Mouse (Mus musculus): ENCODE data around the gene 1500009C09Rik.

1500009C09Rik gene

DNA sequence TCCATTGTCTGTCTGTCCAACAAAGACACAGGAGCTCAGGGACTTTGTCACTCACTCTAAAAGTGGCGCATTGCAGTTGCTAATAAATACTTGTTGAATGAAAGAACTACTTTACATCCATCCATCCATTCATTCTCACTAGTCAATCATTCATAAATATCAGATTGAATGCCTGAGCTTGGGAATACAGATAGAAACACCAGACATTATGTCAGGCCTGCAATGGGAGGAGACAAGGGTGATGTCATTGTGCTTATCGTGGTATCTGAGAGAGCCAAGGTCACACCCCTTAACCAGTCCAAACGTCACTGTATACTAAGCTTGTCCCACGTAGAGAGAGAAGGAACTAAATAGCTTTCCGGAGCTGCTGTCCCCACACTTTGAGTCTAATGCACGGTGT is at the start of gene 1500009C09Rik:
1500009C09Rik (plus strand) TSS at position 301 of the 400 bp plus-strand sequence.
- CTCF ChIA-PET: interaction anchor here (0.5 to 3.3 kb wide), 52 partner anchors 8 to 1177 kb away, joined by 3 to 28 read pairs (median 4); partner anchors contain the start of genes Naga (in 1 of the 4), Pheta2 (in 1 of the 4), Sept3 (in 1 of the 4) and Smdt1 (in 1 of the 4)
- POLR2A ChIA-PET: interaction anchor here in 3 of 4 experiments (0.6 to 5.9 kb wide), 20 partner anchors 8 to 958 kb away, joined by 3 to 24 read pairs (median 5); partner anchors contain the start of genes Cenpm (in 1 of the 3), Naga (in 1 of the 3), Ndufa6 (in 1 of the 3) and Pheta2 (in 1 of the 3)

DNA sequence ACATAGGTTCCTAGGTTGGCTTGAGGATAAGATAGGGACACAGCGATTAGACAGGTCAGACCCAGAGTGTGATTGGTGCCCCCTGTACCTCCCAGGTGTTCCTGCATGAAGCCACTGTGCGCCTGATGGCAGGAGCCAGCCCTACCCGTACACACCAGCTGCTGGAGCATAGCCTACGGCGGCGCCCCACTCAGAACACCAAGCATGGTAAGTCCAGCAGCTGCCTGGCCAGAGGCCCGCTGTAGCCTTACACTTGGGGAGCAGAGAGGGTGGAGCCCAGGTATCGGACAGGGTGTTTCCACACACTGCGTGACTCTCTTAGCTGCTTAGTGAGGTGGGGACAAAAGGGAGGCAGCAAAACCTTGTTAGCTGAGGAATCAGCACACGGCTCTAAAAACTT is 49.1 kb upstream of the 1500009C09Rik start:
- CTCF ChIA-PET: interaction anchor here in 3 of 4 experiments (0.8 to 1.8 kb wide), 4 partner anchors 15 to 39 kb away, joined by 3 to 4 read pairs (median 4); no protein-coding TSS in a partner anchor

DNA sequence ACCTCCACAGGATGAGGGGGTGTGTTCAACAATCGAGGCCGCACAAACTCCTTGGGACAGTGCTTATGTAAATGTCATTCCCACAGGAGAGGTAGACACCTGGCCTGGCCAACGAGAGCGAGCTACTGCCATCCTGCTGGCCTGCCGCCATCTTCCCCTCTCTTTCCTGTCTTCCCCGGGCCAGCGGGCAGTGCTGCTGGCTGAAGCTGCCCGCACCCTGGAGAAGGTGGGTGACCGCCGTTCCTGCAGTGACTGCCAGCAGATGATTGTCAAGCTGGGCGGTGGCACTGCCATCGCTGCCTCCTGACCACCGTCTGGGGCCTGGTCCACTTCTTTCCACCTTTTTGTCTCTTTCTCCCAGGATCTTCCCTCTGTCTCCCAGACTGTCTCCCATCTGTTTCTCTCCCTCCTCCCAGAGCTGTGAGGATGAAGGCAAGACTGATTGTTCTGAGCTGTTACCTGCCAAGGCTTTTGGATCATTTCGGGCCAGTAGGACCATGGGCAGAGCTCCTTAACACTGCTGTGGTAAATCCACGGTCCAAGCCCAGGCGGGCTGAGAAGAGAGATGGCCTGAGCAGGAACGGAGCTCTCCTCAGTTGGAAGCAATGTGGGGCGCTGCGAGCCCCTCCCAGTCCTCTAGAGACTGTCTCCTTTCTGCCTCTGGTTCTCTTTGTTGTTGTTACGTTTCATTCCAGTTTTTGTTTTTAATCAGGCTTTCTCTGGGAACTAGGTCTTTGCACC is 48.4 kb upstream of the 1500009C09Rik start:
- CTCF ChIA-PET: interaction anchor here in 3 of 4 experiments (0.6 to 1.8 kb wide), 4 partner anchors 15 to 196 kb away, joined by 3 to 4 read pairs (median 4); no protein-coding TSS in a partner anchor
- POLR2A ChIA-PET: interaction anchor here in 3 of 4 experiments (0.6 to 8.9 kb wide), 16 partner anchors 9 to 1631 kb away, joined by 3 to 62 read pairs (median 5); partner anchors contain the start of genes Srebf2 (in 2 of the 3), Grap2 (in 1 of the 3), Shisa8 (in 1 of the 3) and Tnfrsf13c (in 1 of the 3)

More for the DNA sequence above, 49.1 kb upstream of the 1500009C09Rik start:
- POLR2A ChIA-PET: interaction anchor here in 3 of 4 experiments (0.6 to 8.9 kb wide), 14 partner anchors 10 to 1631 kb away, joined by 3 to 62 read pairs (median 6); partner anchors contain the start of genes Grap2 (in 1 of the 3), Rrp7a (in 1 of the 3), Shisa8 (in 1 of the 3) and Srebf2 (in 1 of the 3)

DNA sequence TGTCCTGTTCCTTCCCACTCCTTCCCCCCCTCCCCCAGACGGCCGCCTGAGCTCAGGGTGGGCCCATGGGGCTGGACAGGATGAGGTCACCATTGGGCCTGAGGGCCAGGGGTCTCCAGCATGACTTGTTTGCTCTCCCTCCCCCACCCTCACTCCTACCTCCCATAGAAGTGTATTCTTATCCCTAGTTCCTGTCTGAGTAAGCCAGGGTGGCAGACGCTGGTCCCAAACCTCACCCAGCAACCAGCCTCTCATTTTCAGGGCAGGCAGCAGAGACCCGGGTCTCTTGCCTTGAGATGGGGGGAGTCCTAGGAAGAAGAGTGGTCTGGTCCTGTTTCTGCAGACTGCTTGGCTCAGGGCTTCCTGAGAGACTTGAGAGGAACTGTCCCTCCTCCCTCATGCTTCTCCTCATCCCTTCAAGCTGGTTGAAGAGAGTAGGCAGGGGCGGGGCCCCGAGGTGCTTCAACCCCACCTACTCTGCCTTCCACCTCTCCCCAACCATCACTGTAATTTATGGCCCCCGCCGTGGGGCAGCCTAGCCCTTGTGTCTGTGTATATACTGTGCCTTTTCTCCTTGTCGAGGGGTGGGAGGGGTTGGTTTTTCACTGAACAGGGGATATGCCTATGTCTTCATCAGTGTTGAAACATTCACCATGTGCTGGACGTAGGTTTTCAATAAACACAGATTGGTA is 47.4 kb upstream of the 1500009C09Rik start:
- ChIA-PET CTCF (interaction anchor here in 1 of 4 experiments (0.6 to 1.8 kb wide), 2 partner anchors 14 to 32 kb away, joined by 3 to 4 read pairs; no protein-coding TSS in a partner anchor), POLR2A (interaction anchor here in 2 of 4 experiments (0.6 to 8.9 kb wide), 18 partner anchors 8 to 58 kb away, joined by 3 to 62 read pairs (median 5); partner anchors contain the start of genes Srebf2 (in 2 of the 2), Tnfrsf13c (in 2 of the 2) and Shisa8 (in 1 of the 2))

DNA sequence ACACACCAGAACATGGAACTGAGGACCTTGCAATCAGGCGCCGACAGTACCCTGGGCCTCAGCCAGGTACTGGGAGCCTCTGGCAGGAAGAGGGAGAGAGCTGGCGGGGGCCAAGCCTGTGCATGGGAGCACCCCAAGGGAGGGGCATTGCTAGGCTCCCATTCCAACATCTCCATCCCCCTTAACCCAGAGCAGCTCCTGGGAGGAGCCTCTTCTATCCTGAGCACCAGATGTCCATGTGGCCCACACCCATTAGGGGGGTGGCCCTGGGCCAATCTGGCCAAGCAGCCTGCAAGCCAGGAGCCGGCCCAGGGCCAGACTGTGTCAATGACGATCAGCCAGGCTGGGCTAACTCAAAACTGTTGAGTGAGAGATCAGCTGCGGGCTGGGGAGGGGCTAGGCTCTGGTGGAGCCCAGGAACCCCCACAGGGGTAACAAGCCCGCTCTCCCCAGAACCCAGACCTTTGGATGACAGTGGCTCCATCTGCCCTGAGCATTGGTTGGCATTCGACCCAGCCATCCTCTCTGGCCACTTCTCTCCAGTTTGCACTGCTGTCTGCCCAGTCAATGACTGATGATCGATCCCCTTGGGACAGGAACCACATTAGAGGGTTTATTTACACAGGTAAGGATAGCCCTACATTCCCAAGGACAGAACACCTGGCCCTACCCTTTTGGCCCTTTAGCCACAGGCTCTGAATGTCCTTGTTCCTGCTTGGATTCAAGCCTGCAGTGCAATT is 45.7 kb upstream of the 1500009C09Rik start:
- POLR2A ChIA-PET: interaction anchor here (0.6 to 4.8 kb wide), 16 partner anchors 9 to 60 kb away, joined by 3 to 43 read pairs (median 4); partner anchors contain the start of genes Srebf2 (in 2 of the 4) and Tnfrsf13c (in 1 of the 4)
- CTCF ChIA-PET: interaction anchor here in 1 of 4 experiments (2.4 kb wide), 1 partner anchor 11 kb away, joined by 8 read pairs; no protein-coding TSS in a partner anchor

DNA sequence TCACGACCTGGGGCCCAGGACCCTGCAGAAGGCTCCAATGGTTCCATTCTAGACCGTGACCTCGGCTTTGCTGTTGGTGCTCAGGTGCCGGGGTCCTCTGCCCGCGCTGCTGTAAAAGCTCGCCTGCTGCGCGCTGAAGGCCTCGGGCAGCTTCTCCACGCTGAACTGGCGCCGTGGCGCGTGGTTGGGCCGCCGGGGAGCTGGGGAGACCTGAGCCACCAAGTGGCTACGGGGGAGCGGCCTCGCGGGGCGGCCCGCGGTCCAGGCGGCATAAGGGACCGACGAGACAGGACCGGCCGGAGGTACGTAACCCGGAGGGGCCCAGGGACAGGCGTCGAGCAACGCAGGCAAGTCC is 45.1 kb upstream of the 1500009C09Rik start:
- ChIA-PET POLR2A (interaction anchor here in 3 of 4 experiments (0.6 to 4.8 kb wide), 11 partner anchors 8 to 343 kb away, joined by 3 to 43 read pairs (median 5); partner anchors contain the start of genes Srebf2 (in 1 of the 3) and Tnfrsf13c (in 1 of the 3)), CTCF (interaction anchor here in 3 of 4 experiments (0.6 to 2.4 kb wide), 5 partner anchors 10 to 864 kb away, joined by 3 to 8 read pairs (median 3); no protein-coding TSS in a partner anchor)

DNA sequence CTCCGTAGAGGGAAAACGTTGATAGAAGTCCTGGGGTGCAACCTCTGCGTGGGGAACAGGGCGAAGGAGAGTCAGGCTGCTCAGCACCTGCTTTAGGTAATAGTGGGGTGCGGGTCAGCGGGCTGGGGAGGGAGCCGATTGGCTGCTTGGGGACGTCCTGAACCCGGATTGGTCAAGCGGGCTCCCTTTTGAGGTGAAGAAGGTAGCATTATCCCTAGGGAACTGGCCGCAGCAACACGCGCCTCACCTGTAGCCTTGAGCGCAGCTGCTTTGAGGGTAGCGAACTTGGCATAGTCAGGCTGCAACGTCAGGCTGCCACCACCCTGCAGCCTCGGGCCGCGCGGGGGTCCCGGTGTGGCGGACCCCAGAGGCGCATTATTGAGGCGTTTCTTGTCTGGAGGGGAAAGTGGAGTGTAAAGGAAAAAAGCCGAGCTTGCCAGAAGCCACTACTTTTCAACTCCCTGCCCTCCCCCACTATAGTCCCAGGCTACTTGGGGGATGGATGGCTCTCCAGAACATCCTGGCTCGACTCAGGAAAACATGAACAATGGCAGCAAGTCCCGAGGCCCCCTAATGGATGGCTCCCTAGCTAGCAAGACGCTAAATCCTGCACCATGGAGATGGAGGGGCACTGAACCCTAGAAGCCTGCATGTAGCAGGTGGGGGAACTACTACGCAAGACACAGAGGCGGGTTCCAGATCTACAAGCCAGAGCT is 44.5 kb upstream of the 1500009C09Rik start:
- POLR2A ChIA-PET: interaction anchor here in 3 of 4 experiments (0.6 to 4.8 kb wide), 22 partner anchors 8 to 344 kb away, joined by 3 to 43 read pairs (median 4); partner anchors contain the start of genes Srebf2 (in 2 of the 3) and Tnfrsf13c (in 1 of the 3)

DNA sequence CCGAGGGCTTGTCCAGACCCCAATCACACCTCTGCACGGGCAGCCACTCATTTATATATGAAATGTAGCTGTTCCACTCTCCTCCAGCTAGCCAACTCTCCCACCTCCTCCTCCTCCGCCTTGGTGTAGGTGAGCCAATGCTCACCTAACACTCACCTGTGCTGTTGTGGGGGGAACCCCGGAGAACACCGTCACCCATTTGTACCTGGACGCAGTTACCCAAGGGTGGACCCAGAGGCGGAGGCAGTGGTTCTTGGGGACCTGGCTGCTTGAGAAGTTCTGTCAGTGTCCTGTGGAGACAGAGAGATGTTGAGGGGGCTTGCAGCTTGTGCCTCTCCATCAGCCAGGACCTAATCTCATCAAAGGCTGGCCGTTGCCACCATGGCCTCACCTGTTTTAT is 43.9 kb upstream of the 1500009C09Rik start:
- POLR2A ChIA-PET: interaction anchor here in 2 of 4 experiments (0.6 to 4.8 kb wide), 18 partner anchors 9 to 345 kb away, joined by 3 to 43 read pairs (median 4); partner anchors contain the start of gene Srebf2 (in 2 of the 2)

More for the DNA sequence above, 44.5 kb upstream of the 1500009C09Rik start:
- CTCF ChIA-PET: interaction anchor here in 3 of 4 experiments (0.6 to 2.4 kb wide), 7 partner anchors 10 to 864 kb away, joined by 3 to 8 read pairs (median 4); no protein-coding TSS in a partner anchor

DNA sequence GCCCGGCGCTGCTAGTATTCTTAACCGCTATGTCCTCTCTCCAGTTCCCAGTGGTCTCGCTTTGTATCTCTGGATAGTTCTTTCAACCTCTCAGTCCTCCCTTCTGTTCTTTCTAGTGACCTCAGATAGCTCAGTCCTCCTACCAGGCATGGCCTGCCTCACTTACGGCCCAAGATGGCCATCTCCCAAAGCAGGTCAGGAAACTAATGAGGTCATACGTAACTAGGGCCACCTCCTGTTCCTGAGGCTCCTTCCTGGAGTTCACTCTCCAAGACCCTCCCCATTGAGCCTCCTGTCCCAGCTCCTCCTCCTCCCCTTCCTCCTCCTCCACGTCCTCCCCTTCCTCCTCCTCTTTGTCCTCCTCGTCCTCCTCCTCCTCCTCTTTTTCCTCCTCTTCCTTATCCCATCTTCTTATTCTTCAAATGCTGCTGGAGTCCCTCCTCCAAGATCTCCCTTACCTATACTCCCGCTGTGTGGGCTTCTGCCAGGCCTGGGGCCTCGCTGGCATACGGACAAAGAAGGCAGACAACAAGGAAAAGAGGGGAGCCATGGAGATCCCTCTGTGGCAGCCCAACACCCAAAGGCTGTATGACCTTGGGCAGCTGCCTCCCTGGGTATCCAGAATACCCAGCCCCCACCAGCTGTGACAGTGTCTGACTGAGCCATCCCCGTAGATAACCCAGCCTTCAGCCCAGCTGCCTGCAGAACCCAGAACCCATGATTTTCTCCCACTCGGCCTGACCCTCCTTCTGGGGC is 42.7 kb upstream of the 1500009C09Rik start:
- CTCF ChIA-PET: interaction anchor here in 2 of 4 experiments (1.2 to 1.4 kb wide), 2 partner anchors 9 to 27 kb away, joined by 3 to 4 read pairs; no protein-coding TSS in a partner anchor
- POLR2A ChIA-PET: interaction anchor here in 2 of 4 experiments (0.8 to 5.2 kb wide), 13 partner anchors 9 to 82 kb away, joined by 3 to 43 read pairs (median 5); partner anchors contain the start of genes Srebf2 (in 2 of the 2), Ccdc134 (in 1 of the 2) and Tnfrsf13c (in 1 of the 2)

More for the DNA sequence above, 43.9 kb upstream of the 1500009C09Rik start:
- CTCF ChIA-PET: interaction anchor here in 1 of 4 experiments (1.0 to 2.4 kb wide), 4 partner anchors 9 to 43 kb away, joined by 4 to 8 read pairs (median 5); no protein-coding TSS in a partner anchor

DNA sequence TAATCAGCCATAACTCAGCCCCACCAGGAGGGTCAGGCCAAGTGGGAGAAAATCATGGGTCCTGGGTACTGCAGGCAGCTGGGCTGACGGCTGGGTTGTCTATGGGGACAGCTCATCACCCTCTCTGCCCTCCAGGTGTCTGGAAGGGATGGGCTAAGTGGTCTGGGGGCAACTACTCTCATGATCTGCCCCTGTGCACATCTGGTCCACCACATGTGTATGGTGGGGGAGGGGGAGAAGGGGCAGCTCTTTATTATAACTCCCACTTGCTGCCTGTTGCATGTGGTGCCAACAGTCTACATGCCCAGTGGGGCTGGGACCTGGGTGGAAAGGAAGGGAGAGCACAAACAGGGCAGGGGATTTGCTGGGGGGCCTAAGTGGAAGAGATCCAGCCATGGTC is 41.4 kb upstream of the 1500009C09Rik start:
- ChIA-PET CTCF (interaction anchor here in 2 of 4 experiments (0.6 to 2.4 kb wide), 5 partner anchors 8 to 145 kb away, joined by 3 to 8 read pairs (median 4); partner anchors contain the start of gene Srebf2 (in 1 of the 2)), POLR2A (interaction anchor here in 3 of 4 experiments (0.6 to 5.2 kb wide), 15 partner anchors 9 to 263 kb away, joined by 3 to 33 read pairs (median 4); partner anchors contain the start of genes Srebf2 (in 2 of the 3) and Tnfrsf13c (in 1 of the 3))

DNA sequence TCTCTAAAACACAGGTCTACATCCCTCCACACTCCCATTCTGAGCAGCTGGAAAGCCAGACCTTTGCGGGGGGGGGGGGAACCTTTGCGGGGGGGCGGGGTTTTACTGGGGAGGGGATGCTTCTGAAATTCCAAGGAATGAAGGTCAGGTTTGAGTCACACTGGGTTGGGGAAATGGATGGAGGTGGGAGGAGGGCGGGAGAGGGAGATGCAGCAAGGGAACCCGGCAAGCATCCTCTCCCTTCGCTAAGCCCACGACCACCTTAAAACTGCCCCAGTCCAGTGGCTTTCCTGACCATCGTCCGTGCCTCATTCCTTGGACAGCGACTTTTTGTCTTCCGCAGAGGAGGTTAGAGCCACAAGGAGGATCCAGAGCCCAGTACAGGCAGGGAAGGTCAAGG is 40.9 kb upstream of the 1500009C09Rik start:
- CTCF ChIA-PET: interaction anchor here in 2 of 4 experiments (1.3 to 2.4 kb wide), 4 partner anchors 19 to 145 kb away, joined by 3 to 8 read pairs (median 4); partner anchors contain the start of gene Srebf2 (in 1 of the 2)
- POLR2A ChIA-PET: interaction anchor here (0.7 to 5.2 kb wide), 19 partner anchors 8 to 65 kb away, joined by 3 to 33 read pairs (median 4); partner anchors contain the start of genes Srebf2 (in 2 of the 4) and Tnfrsf13c (in 1 of the 4)

DNA sequence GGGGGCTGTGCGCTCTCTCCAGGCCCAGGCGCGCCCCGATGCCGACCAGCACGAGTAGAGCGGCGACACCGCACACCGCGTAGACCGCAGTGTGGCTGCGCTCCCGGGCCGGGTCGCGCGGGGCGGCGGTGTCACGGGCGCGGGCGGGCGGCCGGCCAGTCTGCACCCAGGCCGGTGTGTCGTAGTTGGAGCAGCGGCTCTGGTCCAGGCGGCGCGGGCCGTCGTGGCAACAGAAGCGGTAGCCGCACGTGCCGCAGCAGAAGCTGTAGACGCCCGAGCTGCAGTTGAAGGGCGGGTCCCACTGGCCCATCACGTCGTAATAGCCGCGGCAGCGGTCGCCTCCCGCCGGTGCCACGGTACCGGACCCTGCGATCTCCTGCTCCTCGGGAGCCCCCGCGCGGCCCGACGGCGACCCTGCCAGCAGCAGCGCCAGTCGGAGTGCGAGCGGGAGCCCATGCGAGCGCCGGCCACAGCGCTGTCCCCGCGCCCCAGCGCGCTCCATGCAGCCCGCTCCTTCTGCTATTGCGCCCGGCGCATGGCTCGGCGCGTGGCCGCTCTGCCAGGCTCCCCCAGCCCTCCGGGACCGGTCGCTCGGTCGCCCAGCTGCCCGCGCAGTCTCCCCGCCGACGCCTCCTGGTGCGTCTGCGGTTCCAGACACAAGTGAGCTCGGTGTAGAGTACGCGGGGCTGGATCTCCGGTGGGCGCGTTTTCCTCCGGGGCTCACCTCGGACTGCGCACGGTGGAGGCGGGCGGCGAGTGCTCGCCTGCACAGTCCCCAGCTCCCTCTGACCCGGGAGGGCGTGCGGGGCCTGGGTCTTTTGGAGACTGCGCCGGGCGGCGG is 40.1 kb upstream of the 1500009C09Rik start:
- CTCF ChIA-PET: interaction anchor here in 3 of 4 experiments (0.6 to 2.4 kb wide), 10 partner anchors 9 to 146 kb away, joined by 3 to 8 read pairs (median 4); partner anchors contain the start of gene Srebf2 (in 1 of the 3)
- POLR2A ChIA-PET: interaction anchor here (0.6 to 5.2 kb wide), 29 partner anchors 9 to 829 kb away, joined by 3 to 33 read pairs (median 4); partner anchors contain the start of genes Cenpm (in 1 of the 4), Srebf2 (in 1 of the 4) and Tnfrsf13c (in 1 of the 4)

DNA sequence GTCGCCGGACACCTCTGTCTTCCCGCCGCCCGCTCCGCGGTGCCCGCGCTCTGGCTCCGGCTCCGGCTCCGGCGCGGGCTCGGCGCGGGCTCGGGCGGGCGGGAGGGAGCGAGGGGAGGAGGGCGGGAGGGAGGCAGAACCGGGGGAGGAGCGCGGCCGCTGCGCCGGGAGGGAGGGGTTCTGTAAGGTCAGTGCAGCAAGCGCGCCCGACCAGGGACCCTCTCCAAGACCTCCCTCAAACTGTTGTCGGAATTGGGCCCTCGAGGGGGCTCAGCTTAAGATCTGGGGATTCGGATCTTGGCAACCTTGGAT is 39.5 kb upstream of the 1500009C09Rik start, which contains the start of gene Shisa8:
Shisa8 (minus strand) TSS at position 64 of the 312 bp plus-strand sequence.
- POLR2A ChIA-PET: interaction anchor here (0.5 to 5.2 kb wide), 26 partner anchors 9 to 828 kb away, joined by 3 to 33 read pairs (median 4); partner anchors contain the start of genes Cenpm (in 1 of the 4) and Srebf2 (in 1 of the 4)
- CTCF ChIA-PET: interaction anchor here in 3 of 4 experiments (0.7 to 2.2 kb wide), 7 partner anchors 9 to 147 kb away, joined by 3 to 8 read pairs (median 4); no protein-coding TSS in a partner anchor
